Mouse (Mus musculus) E14TG2a.4 (cell line): Measurements from ENCODE around the gene Arhgef3.

Experiments
- CTCF ChIP-seq: conservative IDR thresholded peaks from 2 replicates; pipeline ENCODE4 v1.5.1; 2014; ENCODE audit warnings: low read length
- NANOG ChIP-seq: IDR thresholded peaks from 2 replicates; pipeline ENCODE4 v1.6.1; 2014; ENCODE audit warnings: borderline replicate concordance, low read length, mixed read lengths
- POU5F1 ChIP-seq: IDR thresholded peaks from 2 replicates; pipeline ENCODE4 v1.6.1; 2014; ENCODE audit warnings: low read length, borderline replicate concordance

DNA sequence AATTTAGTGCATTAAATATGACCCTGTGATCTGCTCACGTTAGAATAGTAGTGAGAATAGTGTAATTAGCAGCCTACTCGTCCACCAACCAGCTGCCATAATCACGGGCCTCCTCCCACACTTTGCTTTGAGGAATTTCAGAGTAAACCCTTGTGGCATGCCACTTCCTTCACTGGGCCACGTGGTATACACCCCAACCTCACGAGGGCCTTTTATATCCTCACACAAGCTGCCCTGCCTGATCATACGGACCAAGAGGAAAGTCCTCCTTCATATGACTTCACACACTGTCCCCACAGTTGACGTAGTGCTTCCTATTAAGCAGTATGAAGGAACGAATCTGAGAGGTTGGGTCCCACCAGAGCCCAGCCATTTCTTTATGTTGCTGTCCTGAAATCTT, 202.4 kb downstream of the Arhgef3 start:
- TF ChIP-seq CTCF (no peak), POU5F1 (no peak), NANOG (no peak)
